Mouse (Mus musculus): ENCODE measurements around the gene Ccl17. TPM values are rescaled to one million over a fixed set of nuclear protein-coding genes. Genes with fewer than 3 reads are reported as not detected.

Ccl17 gene
- polyA plus RNA-seq, 2 experiments, result 0.11 TPM; not detected in 1

GRCm38 (mm10) chr8:94778895-94779533 is 31.2 kb upstream of the Ccl17 start:
- 30% methylated on average over 10 of the region's 10 CpGs for WGBS (ENCODE audit: insufficient replicate concordance)
- Histone ChIP-seq H3K36me3 (replicated peaks; ENCODE audit: control insufficient read depth, insufficient read depth, low read depth) (no peaks in the 10 kb centered on the region), H3K4me2 (ENCODE audit: low read depth) (no peak overlapping the region), H3K27me3 (ENCODE audit: control insufficient read depth, insufficient read depth, low read length) (peaks cover 3% of the 10 kb centered on the region), H3K4me3 (ENCODE audit: insufficient read depth in 1 of 2, low read depth in 2 of 2, low read length in 2 of 2) (no peak overlapping the region), H3K9ac (replicated peaks) (no peak overlapping the region), H3K27ac (no peak overlapping the region), H3K4me1 (replicated peaks; ENCODE audit: control insufficient read depth in 2 of 2, insufficient read depth in 2 of 2, low read length in 1 of 2) (peaks cover 18 to 20% of the 10 kb centered on the region in 2 experiments), H3K9me3 (ENCODE audit: control insufficient read depth, low read length) (no peaks in the 10 kb centered on the region)
- no peak for DNase-seq (ENCODE audit: low read depth in 3 of 3, low spot score in 3 of 3)
- TF ChIP-seq EP300 (IDR thresholded peaks at IDR 0.05; ENCODE audit: low read depth) (no peak), CTCF (IDR thresholded peaks at IDR 0.05; ENCODE audit: low read depth) (no peak)
- ATAC-seq (ENCODE audit: insufficient read depth), result no peak

- no peak overlapping the region for H3K4me3 ChIP-seq (ENCODE audit: insufficient read depth in 1 of 2, low read depth in 2 of 2, low read length in 2 of 2)
- ATAC-seq (ENCODE audit: insufficient read depth) (no peak), DNase-seq (ENCODE audit: low read depth in 3 of 3, low spot score in 3 of 3) (no peak)
- no peaks in the 10 kb centered on the region for H3K36me3 ChIP-seq (replicated peaks; ENCODE audit: control insufficient read depth, insufficient read depth, low read depth)
- H3K9ac ChIP-seq (replicated peaks), result no peak overlapping the region
- peaks cover 18 to 20% of the 10 kb centered on the region in 2 experiments for H3K4me1 ChIP-seq (replicated peaks; ENCODE audit: control insufficient read depth in 2 of 2, insufficient read depth in 2 of 2, low read length in 1 of 2)
- WGBS (ENCODE audit: insufficient replicate concordance), result 72% methylated on average over 16 of the region's 16 CpGs
- no peak overlapping the region for H3K4me2 ChIP-seq (ENCODE audit: low read depth)
- TF ChIP-seq CTCF (IDR thresholded peaks at IDR 0.05; ENCODE audit: low read depth) (0 out of 2 replicates have a peak, but pooled peaks have one; percentile 15), EP300 (IDR thresholded peaks at IDR 0.05; ENCODE audit: low read depth) (no peak)
- no peaks in the 10 kb centered on the region; the same call in none of the 2 replicates for H3K27me3 ChIP-seq (ENCODE audit: control insufficient read depth, insufficient read depth, low read length)
- H3K27ac ChIP-seq, result no peak overlapping the region
- H3K9me3 ChIP-seq (ENCODE audit: control insufficient read depth, low read length), result no peaks in the 10 kb centered on the region
Measured at GRCm38 (mm10) chr8:94779534-94780294, 30.5 kb upstream of the Ccl17 start.

- no peaks in the 10 kb centered on the region for H3K9me3 ChIP-seq (ENCODE audit: control insufficient read depth, low read length)
- no peak overlapping the region; the same call in 1 of the 2 replicates for H3K9ac ChIP-seq (replicated peaks)
- no peak overlapping the region for H3K4me3 ChIP-seq (ENCODE audit: insufficient read depth in 1 of 2, low read depth in 2 of 2, low read length in 2 of 2)
- peak; percentile 14; the same call in 1 of the 2 replicates for ATAC-seq (ENCODE audit: insufficient read depth)
- no peak overlapping the region for H3K27ac ChIP-seq
- DNase-seq (ENCODE audit: low read depth in 3 of 3, low spot score in 3 of 3), result no peak
- H3K36me3 ChIP-seq (replicated peaks; ENCODE audit: control insufficient read depth, insufficient read depth, low read depth), result no peaks in the 10 kb centered on the region
- no peak overlapping the region; the same call in 1 of the 2 replicates for H3K4me2 ChIP-seq (ENCODE audit: low read depth)
- no peaks in the 10 kb centered on the region; the same call in 1 of the 2 replicates for H3K27me3 ChIP-seq (ENCODE audit: control insufficient read depth, insufficient read depth, low read length)
- peak; percentile 29; the same call in 1 of the 2 replicates for TF ChIP-seq CTCF (IDR thresholded peaks at IDR 0.05; ENCODE audit: low read depth)
- TF ChIP-seq EP300 (IDR thresholded peaks at IDR 0.05; ENCODE audit: low read depth), result no peak
- H3K4me1 ChIP-seq (replicated peaks; ENCODE audit: control insufficient read depth in 2 of 2, insufficient read depth in 2 of 2, low read length in 1 of 2), result peaks cover 18 to 22% of the 10 kb centered on the region in 2 experiments
- WGBS (ENCODE audit: insufficient replicate concordance), result 52% methylated on average over 21 of the region's 21 CpGs
Measured at GRCm38 (mm10) chr8:94780491-94781154, 29.6 kb upstream of the Ccl17 start.

- no peak overlapping the region for H3K9ac ChIP-seq (replicated peaks)
- H3K36me3 ChIP-seq (replicated peaks; ENCODE audit: control insufficient read depth, insufficient read depth, low read depth), result no peaks in the 10 kb centered on the region
- H3K9me3 ChIP-seq (ENCODE audit: control insufficient read depth, low read length), result no peaks in the 10 kb centered on the region
- TF ChIP-seq EP300 (IDR thresholded peaks at IDR 0.05; ENCODE audit: low read depth) (no peak), CTCF (IDR thresholded peaks at IDR 0.05; ENCODE audit: low read depth) (no peak)
- peaks cover 21 to 27% of the 10 kb centered on the region in 2 experiments for H3K4me1 ChIP-seq (replicated peaks; ENCODE audit: control insufficient read depth in 2 of 2, insufficient read depth in 2 of 2, low read length in 1 of 2)
- DNase-seq (ENCODE audit: low read depth in 3 of 3, low spot score in 3 of 3) (no peak), ATAC-seq (ENCODE audit: insufficient read depth) (no peak)
- H3K4me3 ChIP-seq (ENCODE audit: insufficient read depth in 1 of 2, low read depth in 2 of 2, low read length in 2 of 2), result no peak overlapping the region
- H3K27me3 ChIP-seq (ENCODE audit: control insufficient read depth, insufficient read depth, low read length), result no peaks in the 10 kb centered on the region; the same call in 1 of the 2 replicates
- no peak overlapping the region for H3K27ac ChIP-seq
- WGBS (ENCODE audit: insufficient replicate concordance), result 48% methylated on average over 7 of the region's 7 CpGs
- no peak overlapping the region for H3K4me2 ChIP-seq (ENCODE audit: low read depth)
Measured at GRCm38 (mm10) chr8:94781155-94781837, 29.0 kb upstream of the Ccl17 start.
